Mouse (Mus musculus): ENCODE data around the gene Zfp831. TPM values are rescaled to one million over a fixed set of nuclear protein-coding genes. Genes with fewer than 3 reads are reported as not detected.

Zfp831 gene
- polyA plus RNA-seq, 1 experiment: 0.37 TPM

- DNase-seq (ENCODE audit: low read depth, low spot score): no peak
- whole genome bisulfite sequencing: 75% methylated on average over 3 of the region's 3 CpGs
Observed at GRCm38 (mm10) chr2:174710185-174710584, 66.9 kb downstream of the Zfp831 start.

- WGBS: 98% methylated on average over 1 of the region's 1 CpGs
- DNase-seq (ENCODE audit: low read depth, low spot score): no peak
Observed at GRCm38 (mm10) chr2:174712043-174712442, 68.7 kb downstream of the Zfp831 start.

- DNase-seq (ENCODE audit: low read depth, low spot score): no peak
Observed at GRCm38 (mm10) chr2:174715938-174716337, 72.6 kb downstream of the Zfp831 start.

- no peak for DNase-seq (ENCODE audit: low read depth, low spot score)
- 54% methylated on average over 4 of the region's 4 CpGs for WGBS
Observed at GRCm38 (mm10) chr2:174717857-174718256, 74.5 kb downstream of the Zfp831 start.

- WGBS: 92% methylated on average over 10 of the region's 10 CpGs
- no peak for DNase-seq (ENCODE audit: low read depth, low spot score)
Observed at GRCm38 (mm10) chr2:174727114-174727823, 83.9 kb downstream of the Zfp831 start.

- peak; percentile 60 for DNase-seq (ENCODE audit: low read depth, low spot score)
- WGBS: 26% methylated on average over 5 of the region's 5 CpGs
Observed at GRCm38 (mm10) chr2:174731939-174732338, 88.6 kb downstream of the Zfp831 start.

- no peak for DNase-seq (ENCODE audit: low read depth, low spot score)
- 88% methylated on average over 1 of the region's 1 CpGs for WGBS
Observed at GRCm38 (mm10) chr2:174735270-174735669, 91.9 kb downstream of the Zfp831 start.

GRCm38 (mm10) chr2:174747182-174747581 is 103.8 kb downstream of the Zfp831 start:
- WGBS: 42% methylated on average over 1 of the region's 1 CpGs
- peak; percentile 64 for DNase-seq (ENCODE audit: low read depth, low spot score)

GRCm38 (mm10) chr2:174748381-174748780 is 105.0 kb downstream of the Zfp831 start:
- peak; percentile 88 for DNase-seq (ENCODE audit: low read depth, low spot score)
- 21% methylated on average over 8 of the region's 8 CpGs for WGBS

GRCm38 (mm10) chr2:174753197-174753596 is 109.9 kb downstream of the Zfp831 start:
- WGBS: 95% methylated on average over 1 of the region's 1 CpGs

GRCm38 (mm10) chr2:174754231-174754630 is 110.9 kb downstream of the Zfp831 start:
- DNase-seq (ENCODE audit: low read depth, low spot score): no peak
- WGBS: 91% methylated on average over 1 of the region's 1 CpGs

More at GRCm38 (mm10) chr2:174753197-174753596, 109.9 kb downstream of the Zfp831 start:
- DNase-seq (ENCODE audit: low read depth, low spot score): no peak

GRCm38 (mm10) chr2:174759189-174759588 is 115.9 kb downstream of the Zfp831 start:
- DNase-seq (ENCODE audit: low read depth, low spot score): no peak
- WGBS: 41% methylated on average over 4 of the region's 4 CpGs

Other genes starting within 250 kb of the Zfp831 start
- gene Nelfcd, start 227.7 kb upstream of the Zfp831 start, polyA plus RNA-seq (2012; rRNA removed): 60.5 and 65.4 TPM in 2 replicates
- 258 and 346 TPM in 2 replicates for gene Ctsz, start 204.5 kb upstream of the Zfp831 start, polyA plus RNA-seq (2012; rRNA removed)
- 0.05 and 0.12 TPM in 2 replicates for gene Tubb1, start 192.8 kb upstream of the Zfp831 start, polyA plus RNA-seq (2012; rRNA removed)
- 453 and 486 TPM in 2 replicates for gene Atp5e, start 179.4 kb upstream of the Zfp831 start, polyA plus RNA-seq (2012; rRNA removed)
- gene Prelid3b, start 170.5 kb upstream of the Zfp831 start, polyA plus RNA-seq (2012; rRNA removed): 72.0 and 85.7 TPM in 2 replicates
- gene Edn3, start 117.1 kb downstream of the Zfp831 start, polyA plus RNA-seq (2012; rRNA removed): 10.9 and 24.5 TPM in 2 replicates